Mouse (Mus musculus) midbrain, embryonic 15.5 days (tissue): ENCODE results near the gene BC028528. TPM values are rescaled to one million over a fixed set of nuclear protein-coding genes. Genes with fewer than 3 reads are reported as not detected.

ENCODE experiments used
- polyA plus RNA-seq: library from polyadenylated mRNA; unstranded; fragments of >200 nt; fragmentation: Nextera tagmentation; extraction: Ambion mirVana; gene quantifications from 2 replicates; pipeline ENCODE4 v1.2.1, GENCODE M21; 2015

BC028528 gene
- polyA plus RNA-seq, 1 experiment from 2014 or later, result 18.8 TPM

Other genes starting within 250 kb of the BC028528 start
- gene Mcl1, start 233.2 kb downstream of the BC028528 start, polyA plus RNA-seq, result 47.8 and 47.9 TPM in 2 replicates
- 1.0 TPM in 2 replicates for gene Adamtsl4, start 204.1 kb downstream of the BC028528 start, polyA plus RNA-seq
- 11.3 and 12.3 TPM in 2 replicates for gene Ecm1, start 152.4 kb downstream of the BC028528 start, polyA plus RNA-seq
- 49.2 and 51.1 TPM in 2 replicates for gene Tars2, start 131.8 kb downstream of the BC028528 start, polyA plus RNA-seq
- gene Rprd2, start 73.1 kb downstream of the BC028528 start, polyA plus RNA-seq, result 22.8 and 25.2 TPM in 2 replicates
- gene Prpf3, start 36.1 kb downstream of the BC028528 start, polyA plus RNA-seq, result 40.0 and 40.6 TPM in 2 replicates
- gene Mrps21, start 20.5 kb downstream of the BC028528 start, polyA plus RNA-seq, result 252 and 260 TPM in 2 replicates
- 5.0 and 5.3 TPM in 2 replicates for gene Ciart, start 9.8 kb downstream of the BC028528 start, polyA plus RNA-seq
- gene Aph1a, start 2.0 kb upstream of the BC028528 start, polyA plus RNA-seq, result 34.3 and 36.1 TPM in 2 replicates
- gene Car14, start 12.7 kb upstream of the BC028528 start, polyA plus RNA-seq, result 10.6 and 11.1 TPM in 2 replicates
- 116 and 123 TPM in 2 replicates for gene Anp32e, start 37.2 kb upstream of the BC028528 start, polyA plus RNA-seq
- gene Plekho1, start 104.0 kb upstream of the BC028528 start, polyA plus RNA-seq, result 59.3 and 63.1 TPM in 2 replicates
- gene Vps45, start 166.5 kb upstream of the BC028528 start, polyA plus RNA-seq, result 64.4 and 65.6 TPM in 2 replicates
- gene Otud7b, start 212.5 kb upstream of the BC028528 start, polyA plus RNA-seq, result 7.7 and 8.2 TPM in 2 replicates